Comparison of ENCODE assay signal across 8 mouse cellular contexts in the genomic region with DNA sequence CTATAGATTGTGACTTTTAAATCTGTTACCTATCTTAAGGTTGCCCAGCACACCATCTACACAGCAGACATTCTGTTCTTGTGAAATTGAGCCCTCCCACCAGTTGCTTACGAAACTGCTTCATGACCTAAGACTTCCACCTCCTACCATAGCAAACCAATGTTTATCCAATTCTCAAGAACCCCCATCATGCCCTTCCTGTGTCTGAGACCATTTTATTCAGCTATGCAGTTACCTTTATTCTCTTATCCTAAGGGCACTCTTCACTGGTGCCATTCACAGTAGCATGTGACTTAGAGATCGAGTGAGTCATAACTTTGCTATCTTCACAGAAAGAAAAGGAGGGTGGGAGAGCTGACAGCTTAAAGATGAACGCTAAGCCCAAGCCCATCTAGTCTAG. TPM values are rescaled to one million over a fixed set of nuclear protein-coding genes. Genes with fewer than 3 reads are reported as not detected.
A peak's percentile ranks its signal among the peaks of the same experiment; 100 is the strongest.
DNase-seq lines count a peak whose midpoint lies in the region; ATAC-seq and TF ChIP-seq lines count a peak whose summit lies in the region.

No protein-coding gene starts in this region.

- peak overlapping the region; percentile 91 for H3K27ac ChIP-seq in ES-Bruce4 (ENCODE audit: insufficient read depth, low read length)
- no peak overlapping the region; the same call in 1 of the 2 replicates for H3K27ac ChIP-seq in hindbrain, embryonic 10.5 days
- 0 out of 2 replicates have a peak overlapping the region, but pooled peaks have one; percentile 34 for H3K27ac ChIP-seq in lung, postnatal 0 days (ENCODE audit: low read length)

- peak overlapping the region; percentile 71 for H3K4me2 ChIP-seq in lung, postnatal 0 days (replicated peaks; ENCODE audit: low read depth, low read length)

- peak; percentile 76 for DNase-seq in A20 (ENCODE audit: low read depth, low spot score)
- no peak for DNase-seq in hindbrain, embryonic 10.5 days (ENCODE audit: low spot score)
- DNase-seq in lung, postnatal 0 days (ENCODE audit: low spot score), result peak; percentile 80
- no peak for DNase-seq in ovary, postnatal 36 days (ENCODE audit: low spot score)
- no peak for DNase-seq in left cerebral cortex, postnatal 36 days (ENCODE audit: low spot score in 2 of 2)
- no peak for DNase-seq in kidney, adult 18-20 months
- no peak for DNase-seq in cerebellum, postnatal 4 days (ENCODE audit: low spot score in 2 of 2)

- no peaks in the 10 kb centered on the region for H3K9me3 ChIP-seq in ES-Bruce4 (replicated peaks; ENCODE audit: control insufficient read depth, insufficient read depth, low read length, poor library complexity, severe bottlenecking)
- H3K9me3 ChIP-seq in hindbrain, embryonic 10.5 days, result no peaks in the 10 kb centered on the region
- H3K9me3 ChIP-seq in lung, postnatal 0 days (ENCODE audit: low read length), result no peaks in the 10 kb centered on the region

- TF ChIP-seq EP300 in ES-Bruce4 (IDR thresholded peaks at IDR 0.05; ENCODE audit: insufficient read depth, low read depth, low read length), result no peak
- TF ChIP-seq EP300 in lung, postnatal 0 days (IDR thresholded peaks at IDR 0.05), result peak; percentile 84

- peak overlapping the region; percentile 67 for H3K9ac ChIP-seq in ES-Bruce4 (ENCODE audit: low read depth, poor library complexity, severe bottlenecking)
- no peak overlapping the region for H3K9ac ChIP-seq in lung, postnatal 0 days (replicated peaks; ENCODE audit: low read depth)

- H3K36me3 ChIP-seq in ES-Bruce4 (ENCODE audit: control insufficient read depth, insufficient read depth, low read length, poor library complexity, severe bottlenecking), result no peaks in the 10 kb centered on the region
- H3K36me3 ChIP-seq in hindbrain, embryonic 10.5 days, result no peaks in the 10 kb centered on the region
- H3K36me3 ChIP-seq in lung, postnatal 0 days (ENCODE audit: insufficient read depth, low read length), result no peaks in the 10 kb centered on the region

- intact Hi-C loops in left cerebral cortex, postnatal 36 days (cut with DNase I), result loop anchor here (5.0 kb wide), 3 partner anchors 41 to 131 kb away; no protein-coding TSS in a partner anchor

- TF ChIP-seq CTCF in ES-Bruce4 (IDR thresholded peaks at IDR 0.05; ENCODE audit: low read depth, low read length), result no peak
- no peak for TF ChIP-seq CTCF in lung, postnatal 0 days (IDR thresholded peaks at IDR 0.05)

- WGBS in hindbrain, embryonic 10.5 days, result 43% methylated on average over 3 of the region's 3 CpGs
- WGBS in lung, postnatal 0 days, result 8% methylated on average over 3 of the region's 3 CpGs

- ATAC-seq in lung, postnatal 0 days, result peak; percentile 30

- 0 out of 2 replicates have a peak overlapping the region, but pooled peaks have one; percentile 13 for H3K4me3 ChIP-seq in ES-Bruce4 (ENCODE audit: low read depth, low read length)
- peak overlapping the region; percentile 92 for H3K4me3 ChIP-seq in hindbrain, embryonic 10.5 days
- peak overlapping the region; percentile 87 for H3K4me3 ChIP-seq in lung, postnatal 0 days (ENCODE audit: low read depth, low read length)

- peaks cover 3% of the 10 kb centered on the region for H3K4me1 ChIP-seq in ES-Bruce4 (ENCODE audit: control insufficient read depth, insufficient read depth, low read length)
- H3K4me1 ChIP-seq in hindbrain, embryonic 10.5 days (replicated peaks), result peaks cover 79% of the 10 kb centered on the region
- H3K4me1 ChIP-seq in lung, postnatal 0 days (ENCODE audit: insufficient read depth, low read depth, low read length), result peaks cover 17% of the 10 kb centered on the region

- TF ChIP-seq POLR2A in ES-Bruce4 (IDR thresholded peaks at IDR 0.05; ENCODE audit: insufficient read depth, low read length), result no peak

- H3K27me3 ChIP-seq in ES-Bruce4 (ENCODE audit: control insufficient read depth, insufficient read depth, low read length, poor library complexity, severe bottlenecking), result no peaks in the 10 kb centered on the region
- 0 out of 2 replicates have a peak, but pooled peaks cover 4% of the 10 kb centered on the region for H3K27me3 ChIP-seq in hindbrain, embryonic 10.5 days (ENCODE audit: insufficient read depth, poor library complexity, severe bottlenecking)
- no peaks in the 10 kb centered on the region for H3K27me3 ChIP-seq in lung, postnatal 0 days (replicated peaks; ENCODE audit: insufficient read depth, low read length)

RNA-seq across cellular contexts. Expression of a gene that starts 1.1 kb away (rescaled TPM):
- 47.0 and 48.8 TPM in 2 replicates for polyA plus RNA-seq in ES-Bruce4 (2011; ENCODE audit: insufficient read depth, insufficient read length, low read depth, missing spikeins)
- polyA plus RNA-seq in hindbrain, embryonic 10.5 days (2016; fragmentation: Nextera tagmentation; extraction: Ambion mirVana), result 6.8 and 9.2 TPM in 2 replicates
- 4.8 and 5.0 TPM in 2 replicates for polyA plus RNA-seq in lung, postnatal 0 days (2015; fragmentation: Nextera tagmentation; extraction: Ambion mirVana)
- total RNA-seq in left cerebral cortex, postnatal 36 days (2021), result 10 to 100 TPM; 45.2 to 53.4 TPM

Comparison
In these comparisons a context has a peak if more than half of its experiments do, and no peak if none do; other contexts are left out.
1. DNase-seq: peak in A20 (single experiment) and lung, postnatal 0 days (single experiment); none in hindbrain, embryonic 10.5 days (single experiment), ovary, postnatal 36 days (single experiment), left cerebral cortex, postnatal 36 days (0 of 2), kidney, adult 18-20 months (single experiment) and cerebellum, postnatal 4 days (0 of 2).
2. H3K4me3 ChIP-seq: peak in every context shown above with its lines; median percentile 92 in hindbrain, embryonic 10.5 days; 87 in lung, postnatal 0 days; 13 in ES-Bruce4.